9 mouse cellular contexts compared by ENCODE assay signal in genomic region chr15:12367306-12368080, GRCm38 (mm10). TPM values are rescaled to one million over a fixed set of nuclear protein-coding genes. Genes with fewer than 3 reads are reported as not detected.
DNase-seq lines count a peak whose midpoint lies in the region; ATAC-seq and TF ChIP-seq lines count a peak whose summit lies in the region.
"Had no signal": no experiment of that assay in that cellular context is flagged by ENCODE, and none has a peak within 500 bp of the region (broad histone marks: within the 10 kb centered on the region; RNA-seq: fewer than 3 reads in every experiment).

No protein-coding gene starts in this region.

- no peak for TF ChIP-seq CTCF in lung, postnatal 0 days (IDR thresholded peaks at IDR 0.05)

- H3K4me1 ChIP-seq in hindbrain, embryonic 14.5 days (replicated peaks; ENCODE audit: control insufficient read depth, insufficient read depth, low read length), result peaks cover 25% of the 10 kb centered on the region
- H3K4me1 ChIP-seq in lung, postnatal 0 days (ENCODE audit: insufficient read depth, low read depth, low read length), result peaks cover 9% of the 10 kb centered on the region; the same call in 1 of the 2 replicates
- H3K4me1 ChIP-seq in midbrain, embryonic 14.5 days (ENCODE audit: control insufficient read depth, insufficient read depth, low read length), result peaks cover 20% of the 10 kb centered on the region

- H3K36me3 ChIP-seq in hindbrain, embryonic 14.5 days (replicated peaks; ENCODE audit: control insufficient read depth, insufficient read depth), result no peaks in the 10 kb centered on the region
- H3K36me3 ChIP-seq in lung, postnatal 0 days (ENCODE audit: insufficient read depth, low read length), result no peaks in the 10 kb centered on the region
- H3K36me3 ChIP-seq in midbrain, embryonic 14.5 days (ENCODE audit: control insufficient read depth, insufficient read depth, low read length), result no peaks in the 10 kb centered on the region

- H3K4me3 ChIP-seq in hindbrain, embryonic 14.5 days (replicated peaks; ENCODE audit: low read length), result no peak overlapping the region
- H3K4me3 ChIP-seq in lung, postnatal 0 days (ENCODE audit: low read depth, low read length), result no peak overlapping the region
- H3K4me3 ChIP-seq in midbrain, embryonic 14.5 days (replicated peaks; ENCODE audit: low read depth, low read length), result no peak overlapping the region

- intact Hi-C loops in left cerebral cortex, postnatal 36 days (cut with DNase I), result no loop called here

- WGBS in hindbrain, embryonic 14.5 days, result 51% methylated on average over 13 of the region's 13 CpGs
- 34% methylated on average over 13 of the region's 13 CpGs for WGBS in lung, postnatal 0 days
- 60% methylated on average over 13 of the region's 13 CpGs for WGBS in midbrain, embryonic 14.5 days

- no peak overlapping the region for H3K9ac ChIP-seq in hindbrain, embryonic 14.5 days
- no peak overlapping the region for H3K9ac ChIP-seq in lung, postnatal 0 days (replicated peaks; ENCODE audit: low read depth)
- H3K9ac ChIP-seq in midbrain, embryonic 14.5 days (replicated peaks; ENCODE audit: low read length), result no peak overlapping the region

- ATAC-seq in hindbrain, embryonic 14.5 days (ENCODE audit: low FRiP score), result no peak
- peak; percentile 73 for ATAC-seq in lung, postnatal 0 days
- ATAC-seq in midbrain, embryonic 14.5 days (ENCODE audit: low FRiP score, low TSS enrichment), result no peak

- peak overlapping the region; percentile 14; the same call in 1 of the 2 replicates for H3K27ac ChIP-seq in hindbrain, embryonic 14.5 days
- H3K27ac ChIP-seq in lung, postnatal 0 days (ENCODE audit: low read length), result no peak overlapping the region
- no peak overlapping the region for H3K27ac ChIP-seq in midbrain, embryonic 14.5 days (replicated peaks; ENCODE audit: low read depth, low read length)
- H3K27ac ChIP-seq: kidney, postnatal 0 days had no signal

- H3K27me3 ChIP-seq in hindbrain, embryonic 14.5 days (ENCODE audit: control insufficient read depth, insufficient read depth, low read length), result no peaks in the 10 kb centered on the region
- no peaks in the 10 kb centered on the region for H3K27me3 ChIP-seq in lung, postnatal 0 days (replicated peaks; ENCODE audit: insufficient read depth, low read length)
- no peaks in the 10 kb centered on the region for H3K27me3 ChIP-seq in midbrain, embryonic 14.5 days (ENCODE audit: control insufficient read depth, insufficient read depth, low read length)

- H3K4me2 ChIP-seq in hindbrain, embryonic 14.5 days (replicated peaks), result no peak overlapping the region
- H3K4me2 ChIP-seq in lung, postnatal 0 days (replicated peaks; ENCODE audit: low read depth, low read length), result peak overlapping the region; percentile 22; the same call in 1 of the 2 replicates
- H3K4me2 ChIP-seq in midbrain, embryonic 14.5 days (ENCODE audit: low read length), result no peak overlapping the region

- peak; percentile 99 for DNase-seq in MEL-GATA-1-ER (ENCODE audit: extremely low read depth, low read depth)
- peak; percentile 73 for DNase-seq in c-Kit-positive CD71-positive TER-119-positive erythroid progenitor cells, embryonic 14.5 days (ENCODE audit: low spot score)
- no peak for DNase-seq in hindbrain, embryonic 14.5 days (ENCODE audit: low spot score)
- peak; percentile 61 for DNase-seq in lung, postnatal 0 days (ENCODE audit: low spot score)
- DNase-seq in midbrain, embryonic 14.5 days, result no peak
- no peak for DNase-seq in gastrocnemius, postnatal 4 days (ENCODE audit: low spot score in 2 of 2)
- no peak for DNase-seq in left cerebral cortex, postnatal 36 days (ENCODE audit: low spot score in 2 of 2)

- no peak for TF ChIP-seq EP300 in lung, postnatal 0 days (IDR thresholded peaks at IDR 0.05)

- no peaks in the 10 kb centered on the region for H3K9me3 ChIP-seq in hindbrain, embryonic 14.5 days (ENCODE audit: control insufficient read depth, low read length)
- H3K9me3 ChIP-seq in lung, postnatal 0 days (ENCODE audit: low read length), result no peaks in the 10 kb centered on the region
- no peaks in the 10 kb centered on the region for H3K9me3 ChIP-seq in midbrain, embryonic 14.5 days (ENCODE audit: control insufficient read depth, low read length)

RNA-seq across cellular contexts. Expression of gene 1810049J17Rik, which starts 45.8 kb away (rescaled TPM):
- polyA plus RNA-seq in hindbrain, embryonic 14.5 days (2014; fragmentation: Nextera tagmentation; extraction: Ambion mirVana), result 1.8 and 2.0 TPM in 2 replicates
- 0.33 and 1.1 TPM in 2 replicates for polyA plus RNA-seq in lung, postnatal 0 days (2015; fragmentation: Nextera tagmentation; extraction: Ambion mirVana)
- 1.6 and 1.7 TPM in 2 replicates for polyA plus RNA-seq in midbrain, embryonic 14.5 days (2014; fragmentation: Nextera tagmentation; extraction: Ambion mirVana)
- total RNA-seq in gastrocnemius, postnatal 4 days (2021), result 1 to 10 TPM in 1 of 2 experiments, not detected in 1; 1.4 TPM
- 1 to 10 TPM; 1.0 to 1.1 TPM for total RNA-seq in left cerebral cortex, postnatal 36 days (2021)
- polyA plus RNA-seq: brain, embryonic 14.5 days had no signal

RNA-seq across cellular contexts. Expression of gene Golph3, which starts 46.2 kb away (rescaled TPM):
- polyA plus RNA-seq in hindbrain, embryonic 14.5 days (2014; fragmentation: Nextera tagmentation; extraction: Ambion mirVana), result 96.9 and 112 TPM in 2 replicates
- polyA plus RNA-seq in lung, postnatal 0 days (2015; fragmentation: Nextera tagmentation; extraction: Ambion mirVana), result 79.4 and 85.9 TPM in 2 replicates
- 74.5 and 88.2 TPM in 2 replicates for polyA plus RNA-seq in midbrain, embryonic 14.5 days (2014; fragmentation: Nextera tagmentation; extraction: Ambion mirVana)
- 10 to 100 TPM; 66.2 to 78.0 TPM for total RNA-seq in gastrocnemius, postnatal 4 days (2021)
- 100 to 1,000 TPM; 106 to 114 TPM for total RNA-seq in left cerebral cortex, postnatal 36 days (2021)

Comparison
In these comparisons a context has a peak if more than half of its experiments do, and no peak if none do; other contexts are left out.
1. DNase-seq: peak in MEL-GATA-1-ER (single experiment), c-Kit-positive CD71-positive TER-119-positive erythroid progenitor cells, embryonic 14.5 days (single experiment) and lung, postnatal 0 days (single experiment); none in hindbrain, embryonic 14.5 days (single experiment), midbrain, embryonic 14.5 days (single experiment), gastrocnemius, postnatal 4 days (0 of 2) and left cerebral cortex, postnatal 36 days (0 of 2).